Mouse (Mus musculus) small intestine, adult 2 months (tissue): ENCODE measurements around the gene Rbm41.

ENCODE experiments used
- CTCF ChIP-seq: fragments of 200-500 bp; IDR thresholded peaks from 2 replicates; pipeline ENCODE4 v1.5.1; 2012; ENCODE audit warnings: low read depth, mild to moderate bottlenecking, control low read depth, inconsistent platforms, low read length, moderate library complexity, mixed read lengths; ENCODE audit not compliant: insufficient replicate concordance, insufficient read length; ENCODE audit errors: extremely low read depth
- POLR2A ChIP-seq: fragments of 200-500 bp; IDR thresholded peaks from 2 replicates; pipeline ENCODE4 v1.6.1; 2012; ENCODE audit warnings: low read depth, mild to moderate bottlenecking, control low read depth, inconsistent platforms, low read length, moderate library complexity

GRCm38 (mm10) chrX:139982115-139982514, 16.3 kb downstream of the Rbm41 start:
- TF ChIP-seq CTCF (no peak), POLR2A (no peak)
